Mouse (Mus musculus) liver, embryonic 15.5 days (tissue): Measurements from ENCODE around the gene Lrrc4. TPM values are rescaled to one million over a fixed set of nuclear protein-coding genes. Genes with fewer than 3 reads are reported as not detected.

Experiments used
- ATAC-seq: fragments of 200-750 bp; cut with Nextera tagmentation; 2 replicates; pipeline ENCODE4 v1.8.0; 2017; ENCODE audit warnings: moderate number of reproducible peaks, mild to moderate bottlenecking, moderate library complexity; ENCODE audit not compliant: insufficient read depth
- H3K27ac ChIP-seq: fragments of 300-500 bp; sonication (generic); replicated peaks from 2 replicates; pipeline ENCODE4 v1.5.1; 2015; ENCODE audit warnings: mild to moderate bottlenecking, inconsistent platforms
- H3K27me3 ChIP-seq: fragments of 300-500 bp; sonication (generic); 2 replicates; pipeline ENCODE4 v1.6.1; 2015; ENCODE audit warnings: mild to moderate bottlenecking, inconsistent platforms
- H3K36me3 ChIP-seq: fragments of 300-500 bp; sonication (generic); replicated peaks from 2 replicates; pipeline ENCODE4 v1.6.1; 2015; ENCODE audit warnings: moderate library complexity, mild to moderate bottlenecking, inconsistent platforms
- H3K4me1 ChIP-seq: fragments of 300-500 bp; sonication (generic); replicated peaks from 2 replicates; pipeline ENCODE4 v1.6.1; 2015; ENCODE audit warnings: inconsistent platforms
- H3K4me2 ChIP-seq: fragments of 300-500 bp; sonication (generic); 2 replicates; pipeline ENCODE4 v1.6.1; 2015; ENCODE audit warnings: moderate library complexity, mild to moderate bottlenecking, inconsistent platforms
- H3K4me3 ChIP-seq: fragments of 300-500 bp; sonication (generic); replicated peaks from 2 replicates; pipeline ENCODE4 v1.5.1; 2015; ENCODE audit warnings: mild to moderate bottlenecking, inconsistent platforms
- H3K9ac ChIP-seq: fragments of 300-500 bp; sonication (generic); 2 replicates; pipeline ENCODE4 v1.6.1; 2015; ENCODE audit warnings: moderate library complexity, mild to moderate bottlenecking, inconsistent platforms
- H3K9me3 ChIP-seq: fragments of 300-500 bp; sonication (generic); replicated peaks from 2 replicates; pipeline ENCODE4 v1.6.1; 2016; ENCODE audit warnings: inconsistent platforms
- WGBS: fragments of 180-500 bp; shearing (Covaris S2); methylation state at CpG from one replicate; pipeline ENCODE4 v1.1.7; 2015; ENCODE audit warnings: mixed read lengths; ENCODE audit not compliant: insufficient replicate concordance; 5-methylcytosine and 5-hydroxymethylcytosine counted together
- polyA plus RNA-seq: library from polyadenylated mRNA; unstranded; fragments of >200 nt; fragmentation: Nextera tagmentation; extraction: Ambion mirVana; gene quantifications from 2 replicates; pipeline ENCODE4 v1.2.1, GENCODE M21; 2015

Lrrc4 gene
- polyA plus RNA-seq, 1 experiment from 2014 or later: 0.02 TPM

DNA sequence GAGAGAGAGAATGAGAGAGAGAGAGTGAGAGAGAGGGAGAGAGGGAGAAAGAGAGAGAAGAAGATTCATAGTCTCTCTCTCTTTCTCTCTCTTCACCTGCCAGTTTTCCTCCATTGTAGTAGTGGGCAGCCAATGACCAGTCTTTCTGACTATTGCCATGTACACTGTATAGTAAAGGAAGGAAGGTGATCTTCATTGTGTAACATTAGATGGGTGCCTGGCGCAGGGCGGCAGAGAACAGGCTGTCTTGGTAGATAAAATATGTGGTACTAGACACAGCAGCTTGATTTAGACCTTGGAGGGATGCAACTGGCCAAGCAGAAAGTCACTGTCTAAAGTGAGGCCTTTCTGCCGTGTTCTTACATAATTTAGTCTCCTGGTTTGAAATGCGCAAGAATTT, 216.7 kb downstream of the Lrrc4 start:
- no peaks in the 10 kb centered on the region for H3K36me3 ChIP-seq
- no peaks in the 10 kb centered on the region for H3K9me3 ChIP-seq
- H3K4me3 ChIP-seq: no peak overlapping the region
- ATAC-seq: no peak
- no peak overlapping the region for H3K4me2 ChIP-seq
- H3K9ac ChIP-seq: no peak overlapping the region
- 72% methylated on average over 4 of the region's 4 CpGs for WGBS
- no peak overlapping the region for H3K27ac ChIP-seq
- peaks cover 30% of the 10 kb centered on the region for H3K4me1 ChIP-seq
- no peaks in the 10 kb centered on the region for H3K27me3 ChIP-seq

DNA sequence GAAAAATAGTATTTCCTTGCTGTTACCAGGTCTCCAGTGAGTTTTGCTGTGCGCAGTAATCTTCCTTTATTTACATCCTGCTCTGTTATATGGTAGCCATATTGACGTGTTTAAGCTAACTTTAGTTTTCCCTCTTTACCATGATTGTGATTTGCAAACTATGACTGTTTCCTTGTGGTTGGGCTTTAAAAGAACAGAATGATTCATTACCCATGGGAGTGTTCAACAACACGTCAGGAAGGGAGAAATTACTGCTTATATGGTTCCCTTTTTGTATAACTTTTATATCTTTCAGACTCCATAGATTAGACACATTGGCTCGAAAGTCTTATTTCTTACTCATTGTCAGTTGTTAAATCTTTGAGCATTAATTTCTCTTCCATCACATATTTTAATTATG, 218.1 kb downstream of the Lrrc4 start:
- WGBS: 71% methylated on average over 4 of the region's 4 CpGs
- no peak for ATAC-seq
- H3K36me3 ChIP-seq: no peaks in the 10 kb centered on the region

More for the DNA sequence above, 218.1 kb downstream of the Lrrc4 start:
- peaks cover 17% of the 10 kb centered on the region for H3K4me1 ChIP-seq
- no peak overlapping the region for H3K27ac ChIP-seq
- no peak overlapping the region for H3K4me2 ChIP-seq
- H3K9me3 ChIP-seq: no peaks in the 10 kb centered on the region
- no peaks in the 10 kb centered on the region for H3K27me3 ChIP-seq
- H3K9ac ChIP-seq: no peak overlapping the region
- no peak overlapping the region for H3K4me3 ChIP-seq

Other genes with a start within 250 kb of the Lrrc4 start
- not detected in 2 replicates for gene Lep, start 228.5 kb upstream of the Lrrc4 start, polyA plus RNA-seq